Mouse (Mus musculus) lung, postnatal 4 days (tissue): ENCODE data around the gene Zfp941.
A peak's percentile ranks its signal among the peaks of the same experiment; 100 is the strongest.

Source experiments
- DNase-seq, 2 experiments: peaks; one replicate each; pipeline ENCODE4 v3.0.0; 2021

Gene Zfp941

DNA sequence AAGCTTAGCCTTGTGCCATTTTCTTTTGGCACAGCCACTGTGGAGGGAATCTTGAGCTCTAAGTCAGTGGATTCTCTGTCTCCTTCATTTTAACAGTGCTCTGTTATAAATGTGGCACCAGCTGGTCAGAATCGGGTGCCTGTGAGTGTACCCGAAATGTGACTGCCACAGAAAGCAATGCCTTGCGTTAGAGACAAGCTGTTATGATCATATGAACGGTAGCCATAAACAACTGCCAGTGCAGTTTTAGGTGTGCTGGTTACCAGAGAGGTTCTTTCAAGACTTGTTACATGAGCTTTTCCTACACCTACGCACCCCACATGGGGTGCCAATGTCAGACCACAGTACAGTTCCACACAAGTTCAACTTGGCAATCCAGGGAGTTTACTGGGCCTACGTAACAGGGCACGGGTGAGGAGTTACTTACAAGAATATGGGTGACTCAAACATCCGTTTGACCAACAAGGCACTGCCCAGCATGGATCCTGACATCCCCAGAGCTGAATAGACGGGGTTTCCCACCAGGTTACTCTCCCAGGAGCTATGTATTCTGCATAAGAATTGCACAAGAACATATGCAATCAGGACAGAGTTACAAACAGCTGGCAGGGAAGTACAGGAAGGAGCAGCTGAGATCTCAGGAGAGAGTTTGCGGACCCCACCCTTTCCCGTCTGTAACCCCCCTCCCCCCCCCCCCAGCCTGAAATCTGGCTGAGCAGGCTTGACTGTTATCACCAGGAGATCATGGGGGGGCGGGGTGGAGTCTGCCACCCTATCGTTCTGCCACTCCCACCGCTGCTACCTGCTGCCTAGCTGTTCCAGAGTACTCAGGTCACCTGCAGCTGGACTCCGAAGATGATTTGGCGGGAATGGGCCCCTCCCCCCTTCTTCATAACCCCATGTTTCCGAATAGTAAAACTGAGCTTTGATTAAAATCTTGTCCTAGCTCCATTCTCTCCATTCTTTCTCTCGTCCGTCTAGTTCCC lies 19.1 kb upstream of the Zfp941 start:
- no peak for DNase-seq

DNA sequence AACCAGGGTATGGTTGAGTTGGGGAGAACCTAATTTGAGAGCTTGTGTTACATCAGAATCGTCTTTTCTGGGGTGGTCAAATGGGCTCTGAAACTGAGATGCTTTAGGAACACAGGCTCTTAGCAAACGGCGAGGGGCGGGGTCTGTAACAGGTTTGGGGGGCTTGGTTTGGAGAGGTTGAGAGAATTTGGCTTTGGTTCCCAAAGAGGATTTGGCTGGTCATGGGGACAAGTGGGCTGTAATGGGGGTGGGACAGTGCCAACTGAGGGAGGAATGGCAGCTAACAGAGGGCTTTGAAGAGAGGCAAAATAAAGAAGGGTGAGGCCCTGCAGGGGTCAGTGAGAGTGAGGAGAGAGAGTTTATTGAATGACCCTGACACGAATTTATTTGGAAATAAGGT lies 17.6 kb upstream of the Zfp941 start:
- peak in 1 of 2 experiments; percentile 2 for DNase-seq

DNA sequence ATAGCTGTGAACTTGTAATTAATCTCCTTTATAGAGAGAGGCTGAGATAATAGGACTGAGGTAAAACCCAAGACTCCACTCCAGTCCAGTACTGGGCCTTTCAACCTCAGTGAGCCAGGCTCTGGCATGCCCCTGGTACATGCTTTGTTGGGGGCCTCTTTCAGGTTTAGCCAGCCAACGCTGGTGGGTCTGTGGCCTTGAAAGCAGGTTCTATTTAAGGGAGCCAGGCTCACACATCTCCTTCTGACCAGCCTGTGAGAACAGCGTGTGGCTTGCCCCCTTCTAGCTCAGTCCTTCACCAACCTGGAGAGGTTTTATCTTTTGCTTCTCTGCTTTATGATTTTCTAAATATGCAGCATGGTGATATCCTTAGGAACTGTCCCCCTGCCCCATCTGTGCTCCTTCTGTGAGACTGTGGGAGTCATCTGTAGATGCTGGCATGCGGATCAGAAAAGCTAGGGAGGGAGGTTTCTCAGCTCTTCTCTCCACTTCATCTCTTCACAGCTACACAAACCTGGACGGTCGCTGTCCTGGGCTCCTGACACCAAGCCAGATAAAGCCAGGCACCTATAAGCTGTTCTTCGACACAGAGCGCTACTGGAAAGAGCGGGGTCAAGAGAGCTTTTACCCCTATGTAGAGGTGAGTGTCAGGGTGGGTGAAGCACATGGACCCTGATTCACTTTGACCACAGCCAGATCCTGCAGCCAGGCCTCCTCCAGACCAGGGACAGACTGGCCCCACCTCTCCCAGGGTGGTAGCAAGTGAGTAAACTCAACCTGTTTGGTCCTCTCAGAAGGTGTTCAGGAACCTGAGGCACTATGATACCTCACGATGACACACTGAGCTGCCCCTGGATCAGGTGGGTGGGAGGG lies 14.5 kb upstream of the Zfp941 start:
- peak in 1 of 2 experiments; percentile 2 for DNase-seq

DNA sequence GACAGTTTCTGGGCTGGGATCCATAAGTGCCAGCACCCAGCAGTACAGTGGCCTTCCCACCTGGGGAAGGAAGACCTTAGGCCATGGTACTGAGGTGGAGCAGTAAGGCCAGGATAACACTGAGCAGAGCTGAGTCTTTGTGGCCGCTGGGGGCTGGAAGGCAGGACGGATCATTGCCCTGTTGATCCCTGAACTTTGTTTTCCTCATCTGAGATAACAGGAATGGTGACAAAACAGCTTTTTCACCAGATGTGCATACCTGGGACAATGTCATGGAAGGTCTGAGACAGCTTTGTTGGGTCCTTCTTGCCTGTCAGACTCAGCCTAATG lies 13.7 kb upstream of the Zfp941 start:
- no peak for DNase-seq

DNA sequence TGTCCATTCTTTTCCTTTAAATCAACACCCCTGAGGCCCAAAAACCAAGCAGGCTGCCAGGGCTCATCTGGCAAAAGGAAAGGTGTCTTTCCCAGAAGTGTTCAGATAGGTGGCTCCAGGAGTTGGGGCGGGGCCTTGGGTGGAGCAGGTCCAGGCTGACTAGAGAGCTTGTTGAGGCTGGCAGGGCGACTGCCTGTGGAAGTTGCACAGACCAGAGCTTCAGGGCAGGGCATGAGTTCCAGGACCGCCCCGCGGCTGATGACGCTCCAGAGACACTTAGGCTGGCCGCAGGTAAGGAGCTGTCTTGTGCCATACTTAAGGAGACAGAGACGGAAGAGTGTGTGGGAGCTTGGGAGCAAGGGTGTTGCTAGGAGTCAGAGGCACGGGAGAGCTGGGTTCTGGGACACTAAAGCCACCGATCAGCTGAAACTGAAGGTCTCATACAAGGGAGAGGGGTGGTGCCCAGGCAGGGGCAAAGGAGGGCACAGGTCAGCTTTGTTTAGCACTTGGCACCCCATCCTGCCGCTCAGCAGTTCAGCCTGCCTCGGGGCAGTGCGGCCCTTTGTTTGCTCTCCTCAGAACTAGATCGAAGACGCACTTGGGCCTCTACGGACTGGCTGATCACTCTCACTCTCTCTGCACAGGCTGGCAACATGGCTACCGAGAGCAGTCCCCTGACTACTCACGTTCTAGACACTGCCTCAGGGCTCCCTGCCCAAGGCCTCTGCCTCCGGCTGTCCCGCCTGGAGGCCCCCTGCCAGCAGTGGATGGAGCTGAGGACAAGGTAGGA lies 13.2 kb upstream of the Zfp941 start, which contains the start of gene Urah:
Gene Urah, plus strand, starts transcription at position 51 of the 790 bp plus-strand sequence.
- DNase-seq, result peak; percentile 36 to 68

DNA sequence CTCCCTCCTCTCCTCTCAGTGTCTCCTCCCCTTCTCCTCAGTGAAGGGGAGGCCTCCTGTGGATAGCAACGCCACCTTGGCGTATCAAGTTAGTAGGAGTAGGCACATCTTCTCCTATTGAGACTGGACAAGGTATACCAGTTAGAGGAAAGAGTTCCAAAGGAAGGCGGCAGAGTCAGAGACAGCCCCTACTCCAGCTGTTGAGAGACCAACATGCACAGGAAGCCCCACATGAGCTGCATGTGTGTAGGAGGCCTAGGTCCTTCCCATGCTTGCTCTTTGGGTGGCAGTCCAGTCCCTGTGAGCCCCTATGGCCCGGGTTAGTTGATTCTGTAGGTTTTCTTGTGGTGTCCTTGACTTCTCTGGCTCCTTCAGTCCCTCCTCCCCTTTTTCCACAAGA lies 11.4 kb upstream of the Zfp941 start:
- peak in 1 of 2 experiments; percentile 2 for DNase-seq

DNA sequence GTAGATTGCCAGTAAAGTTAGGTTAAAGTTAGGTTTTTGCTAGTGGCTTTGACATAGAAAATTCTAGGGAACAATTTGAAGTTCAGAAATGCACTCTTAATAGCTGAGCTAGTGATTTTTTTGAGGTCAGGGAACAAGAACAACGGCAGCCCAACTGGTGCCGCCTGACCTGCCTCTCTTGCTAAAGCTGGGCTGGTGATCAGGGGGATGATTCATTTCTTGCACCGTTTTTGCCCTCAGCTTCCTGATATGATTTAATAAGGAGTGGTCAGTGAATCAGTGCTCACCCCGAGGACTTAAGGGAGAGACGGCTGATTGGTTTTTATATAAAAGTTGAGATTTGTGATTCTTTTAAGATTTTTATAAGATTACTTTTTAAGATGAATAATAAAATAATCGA lies 9.5 kb upstream of the Zfp941 start:
- DNase-seq, result peak in 1 of 2 experiments; percentile 2

DNA sequence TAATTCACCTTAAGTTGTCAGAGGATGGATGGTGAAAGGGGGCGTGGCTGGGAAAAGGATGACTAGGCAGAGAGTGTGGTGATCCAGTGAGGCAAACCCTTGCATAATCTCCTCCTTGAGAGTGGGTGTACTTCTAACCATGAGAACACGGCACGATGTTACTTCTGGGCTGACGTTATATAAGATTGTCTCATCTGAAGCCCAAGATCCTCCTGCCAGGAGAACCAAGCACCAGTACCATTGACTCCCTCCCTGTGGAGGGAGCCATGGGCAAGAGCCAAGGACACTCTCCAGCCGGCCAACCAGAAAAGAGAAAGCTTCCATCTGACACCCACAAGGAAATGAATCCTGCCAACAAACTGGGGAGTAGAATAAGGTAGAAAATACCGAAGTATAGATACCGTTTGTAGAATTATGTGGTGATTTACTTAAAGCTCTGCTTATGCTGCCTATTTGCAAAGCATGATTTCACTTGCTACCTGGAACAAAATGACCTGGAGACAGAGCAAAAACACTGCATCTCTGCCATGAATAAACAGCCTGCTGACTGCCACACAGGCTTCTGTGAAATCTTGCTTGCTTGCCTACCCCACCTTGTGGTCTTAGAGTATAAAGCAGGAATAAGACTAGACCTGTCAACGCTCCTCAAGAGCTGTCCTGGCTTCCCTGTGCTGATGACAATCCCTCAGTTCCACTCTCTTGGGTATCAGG lies 6.3 kb upstream of the Zfp941 start:
- peak in 1 of 2 experiments; percentile 13 for DNase-seq

DNA sequence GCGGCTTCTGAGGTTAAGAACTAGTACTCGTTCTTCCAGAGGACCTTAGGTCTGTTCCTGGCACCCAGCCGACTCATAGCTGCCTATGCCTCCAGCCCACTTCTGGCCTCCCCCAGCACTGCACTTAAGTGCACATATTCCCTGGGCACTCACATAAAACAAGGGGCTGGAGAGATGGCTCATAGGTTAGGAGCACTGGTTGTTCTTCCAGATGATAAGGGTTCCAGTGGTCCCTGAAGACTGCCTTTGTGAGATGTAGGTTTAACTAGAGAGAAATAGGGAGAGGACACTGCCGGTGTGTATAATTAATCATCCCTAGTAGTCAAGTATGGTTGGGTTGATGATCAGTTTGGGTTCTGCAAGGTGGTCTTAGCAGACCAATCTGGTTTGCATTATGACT lies 753 bp upstream of the Zfp941 start:
- no peak for DNase-seq

DNA sequence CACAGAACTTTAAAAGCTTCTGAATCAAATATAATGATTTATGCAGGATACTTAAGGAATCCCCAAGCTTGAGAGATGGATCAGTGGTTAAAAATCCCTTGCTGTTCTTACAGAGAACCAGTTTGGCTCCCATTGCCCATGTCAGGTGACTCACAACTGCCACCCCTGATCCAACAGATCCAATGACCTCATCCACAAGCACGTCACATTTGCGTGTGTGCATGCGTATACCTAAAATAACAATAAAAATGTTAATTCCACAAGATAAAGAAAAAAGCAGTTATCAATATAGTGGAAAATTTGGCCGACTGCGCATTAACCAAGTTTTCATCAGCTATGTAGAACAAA lies 699 bp downstream of the Zfp941 start:
- DNase-seq, result no peak

DNA sequence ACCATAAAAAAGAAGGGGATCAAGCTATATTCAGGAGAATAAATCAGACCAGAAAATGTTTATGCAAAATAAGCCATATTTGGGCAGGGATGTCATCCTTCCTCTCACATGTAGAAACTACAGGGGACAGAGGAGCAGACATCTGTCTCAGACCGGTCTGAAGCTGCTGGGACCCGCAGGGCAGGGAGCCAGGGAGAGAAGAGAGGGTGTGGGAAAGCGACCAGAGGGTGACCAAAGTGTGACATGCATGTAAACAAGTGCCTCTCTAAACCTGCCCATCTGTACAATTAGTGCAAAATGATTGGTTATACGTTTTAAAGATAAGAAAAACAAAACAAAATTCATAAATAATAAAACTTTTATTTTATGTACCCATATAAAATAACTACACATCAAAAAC lies 1.8 kb downstream of the Zfp941 start:
- no peak for DNase-seq

DNA sequence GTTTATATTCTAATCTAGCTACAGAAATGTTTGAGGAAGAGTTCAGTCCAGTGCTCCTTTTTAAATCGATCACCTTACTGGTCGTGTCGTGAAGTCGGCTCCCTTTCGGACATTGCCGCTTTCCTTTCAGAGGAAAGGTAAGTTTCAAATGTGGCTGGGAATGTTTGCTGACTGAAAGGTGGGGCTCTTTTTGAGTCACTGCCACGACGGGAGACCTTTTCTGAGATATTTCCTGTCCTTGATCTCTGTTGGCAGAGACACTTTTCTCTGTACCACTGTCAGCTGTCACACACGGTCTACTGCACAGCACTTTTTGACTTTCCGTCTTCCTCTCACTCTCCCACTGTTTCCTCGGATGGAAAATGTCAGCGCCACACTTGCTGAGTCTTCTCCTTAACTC lies 9.1 kb downstream of the Zfp941 start:
- no peak for DNase-seq

DNA sequence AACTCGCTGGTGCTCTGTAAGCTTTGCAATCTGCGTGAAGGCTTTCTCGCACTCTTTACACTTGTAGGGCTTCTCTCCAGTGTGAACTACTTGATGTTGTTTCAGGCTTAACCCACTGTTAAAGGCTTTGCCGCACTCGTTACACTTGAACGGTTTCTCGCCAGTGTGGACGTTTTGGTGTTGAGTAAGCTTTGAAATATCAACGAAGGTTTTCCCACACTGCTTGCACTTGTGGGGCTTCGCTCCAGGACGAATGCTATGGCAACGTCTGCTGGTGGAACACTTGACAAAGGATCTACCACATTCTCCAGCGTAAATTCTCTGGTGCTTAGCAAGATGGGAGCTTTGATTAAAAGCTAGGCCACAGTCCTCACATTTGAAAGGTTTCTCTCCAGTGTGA lies 10.3 kb downstream of the Zfp941 start:
- no peak for DNase-seq

DNA sequence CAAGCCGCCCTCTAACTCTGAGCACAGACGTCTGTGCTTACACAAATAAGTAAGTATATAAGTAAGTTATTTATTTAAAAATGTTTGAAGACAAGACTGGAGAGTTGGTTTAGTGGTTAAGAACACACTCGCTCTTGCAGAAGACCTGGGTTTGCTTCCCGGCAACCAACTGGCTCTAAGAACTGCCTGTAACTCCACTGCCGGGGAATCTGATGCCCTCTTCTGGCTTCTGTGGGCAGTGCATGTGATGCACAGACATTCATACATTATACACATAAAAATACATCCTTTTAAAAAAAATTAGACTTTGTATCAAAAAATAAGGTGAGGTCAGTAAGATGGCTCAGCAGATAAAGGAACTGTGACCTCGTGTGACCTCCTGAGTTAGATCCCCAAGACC lies 11.5 kb downstream of the Zfp941 start:
- DNase-seq, result no peak

DNA sequence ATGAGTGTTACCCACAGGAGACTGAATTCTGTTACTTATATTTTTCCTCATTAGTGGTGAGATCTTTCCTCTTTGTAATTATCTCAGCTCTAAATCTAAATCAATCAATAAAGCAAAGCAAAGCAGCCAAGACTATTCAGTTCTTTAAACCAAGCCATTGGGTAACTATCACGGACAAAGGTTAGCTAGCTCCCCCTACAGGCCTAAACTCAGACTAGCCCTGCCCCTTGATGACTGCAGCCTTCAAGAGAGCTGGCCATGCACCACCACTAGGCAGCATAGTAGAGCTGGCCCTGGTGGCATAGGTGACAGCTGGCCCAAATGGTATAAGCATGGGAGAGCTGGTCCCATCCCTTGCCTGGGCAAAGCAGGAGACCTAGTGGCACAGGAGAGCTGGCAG lies 16.3 kb downstream of the Zfp941 start:
- DNase-seq, result peak; percentile 32 to 45

DNA sequence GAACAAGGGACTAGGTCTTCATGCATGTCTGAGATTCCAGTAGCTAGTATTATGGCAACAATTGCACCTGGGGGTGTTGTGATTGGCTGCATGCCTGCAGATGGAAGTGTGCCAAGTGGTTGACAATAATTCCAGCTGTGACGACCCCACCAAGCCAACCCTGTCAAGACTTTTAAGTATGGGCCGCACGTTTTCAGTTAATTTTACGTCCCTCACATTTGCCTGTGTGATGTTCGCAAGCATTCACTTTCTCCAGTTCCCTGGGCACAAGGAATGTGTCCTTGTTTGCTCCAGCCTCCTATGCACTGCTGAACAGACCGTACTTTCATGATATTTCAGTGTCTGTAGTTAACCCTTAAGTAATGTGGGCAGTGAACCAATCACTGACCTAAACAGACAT lies 19.3 kb downstream of the Zfp941 start:
- DNase-seq, result no peak

DNA sequence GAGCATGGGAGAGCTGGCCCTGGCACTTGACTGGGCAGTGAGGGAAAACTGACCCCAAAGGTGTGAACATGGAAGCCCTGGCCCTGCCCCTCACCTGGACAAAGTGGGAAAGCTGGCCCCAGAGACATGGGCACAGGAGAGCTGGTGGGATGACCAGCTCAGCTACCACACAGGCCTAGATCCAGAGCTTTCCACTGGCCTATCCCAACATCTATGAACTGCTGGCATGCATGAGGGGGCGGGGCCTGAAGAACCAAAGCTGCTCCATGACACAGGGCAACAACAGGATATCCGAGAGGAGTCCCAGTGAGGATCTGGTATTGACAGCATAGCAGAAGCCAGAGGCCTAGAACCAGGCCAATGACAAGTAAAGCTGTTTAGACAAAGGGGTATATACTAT lies 23.8 kb downstream of the Zfp941 start:
- DNase-seq, result no peak

DNA sequence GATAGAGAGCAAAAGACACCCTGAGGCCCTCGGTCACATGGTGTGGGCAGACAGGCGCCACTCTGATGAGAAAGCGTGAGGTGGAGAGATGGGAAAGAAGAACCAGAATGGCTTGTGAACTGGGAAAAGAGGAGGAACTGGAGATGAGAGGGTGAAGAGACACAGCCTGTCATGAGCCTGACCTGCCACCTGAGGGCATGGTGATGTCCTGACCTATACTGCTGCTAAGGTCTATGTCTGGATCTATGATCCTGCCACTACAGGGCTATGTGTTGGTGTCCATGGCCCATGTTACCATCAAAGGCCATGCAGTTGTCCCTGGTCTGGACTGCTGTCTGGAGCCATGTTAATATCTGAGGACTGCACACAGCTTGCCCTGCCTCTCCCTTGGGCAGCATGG lies 24.4 kb downstream of the Zfp941 start:
- DNase-seq, result no peak

DNA sequence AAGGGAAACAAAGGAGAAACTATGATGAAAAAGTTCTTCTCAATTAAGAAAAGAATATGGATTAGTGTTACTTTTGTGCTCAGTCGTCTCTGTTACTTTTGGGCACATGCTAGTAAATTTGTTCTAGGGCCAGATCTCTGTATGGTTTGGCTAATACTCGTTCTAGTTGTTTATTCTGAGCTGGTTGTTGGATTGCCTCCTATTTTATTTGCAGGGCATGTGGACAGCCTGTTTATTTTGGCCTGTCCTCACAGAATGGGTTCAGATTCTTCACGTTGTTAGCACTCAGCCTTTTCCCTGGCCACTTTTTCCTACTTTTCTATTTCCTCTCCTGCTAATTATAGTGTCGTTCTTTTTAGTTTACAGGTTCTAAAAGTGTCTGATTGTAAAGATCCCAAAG lies 28.4 kb downstream of the Zfp941 start:
- DNase-seq, result no peak

DNA sequence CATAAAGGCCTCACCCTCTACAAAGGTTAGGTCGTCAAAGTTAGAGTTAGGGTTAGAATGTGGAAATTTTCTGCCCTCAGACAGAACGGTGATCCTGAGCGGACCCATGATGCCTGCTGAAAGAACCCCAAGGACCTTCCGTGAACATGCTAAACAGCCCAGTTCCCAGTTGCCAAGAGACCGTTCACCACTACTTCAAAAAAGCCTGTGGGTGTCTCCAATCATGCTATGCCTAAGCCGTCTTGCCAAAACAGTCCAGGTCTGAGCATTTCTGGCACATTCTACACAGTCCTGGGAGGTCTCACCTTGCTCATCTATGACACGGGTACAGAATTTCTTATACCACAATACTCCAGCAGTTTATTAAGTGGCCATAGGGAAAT lies 33.9 kb downstream of the Zfp941 start:
- DNase-seq, result no peak

DNA sequence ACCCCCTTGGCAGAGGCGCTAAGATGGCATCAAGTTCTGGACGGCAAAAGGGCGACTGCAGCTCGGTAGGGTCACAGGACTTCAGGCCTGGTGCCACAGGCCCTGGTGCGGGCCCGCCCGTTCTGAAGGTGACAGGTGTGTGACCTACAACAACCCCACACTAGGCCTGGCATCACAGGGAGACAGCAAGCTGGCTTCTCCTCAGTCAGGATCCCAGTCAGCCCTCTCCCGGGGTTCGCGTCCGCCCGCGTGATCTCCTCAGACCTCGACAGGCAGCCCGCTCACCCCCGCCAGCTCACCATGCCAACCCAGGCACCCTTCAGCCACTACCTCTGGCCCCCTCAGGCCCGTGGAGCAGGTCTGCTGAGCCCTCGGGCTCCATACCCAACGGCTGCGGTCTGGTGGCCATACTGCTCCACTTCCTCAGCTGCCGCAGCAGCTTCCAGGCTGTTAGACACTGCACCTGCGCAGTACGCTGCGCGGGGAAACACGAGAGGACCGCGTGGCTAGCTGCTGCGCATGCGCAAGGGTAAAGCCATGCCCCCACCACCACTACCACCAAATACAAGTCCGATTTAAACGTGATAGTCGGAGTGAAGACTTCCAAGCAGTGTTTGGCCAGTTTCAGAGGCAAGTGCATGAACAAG lies 34.4 kb downstream of the Zfp941 start, which contains the start of gene Syce1:
Gene Syce1, minus strand, starts transcription at position 447 of the 647 bp plus-strand sequence.
- no peak for DNase-seq

DNA sequence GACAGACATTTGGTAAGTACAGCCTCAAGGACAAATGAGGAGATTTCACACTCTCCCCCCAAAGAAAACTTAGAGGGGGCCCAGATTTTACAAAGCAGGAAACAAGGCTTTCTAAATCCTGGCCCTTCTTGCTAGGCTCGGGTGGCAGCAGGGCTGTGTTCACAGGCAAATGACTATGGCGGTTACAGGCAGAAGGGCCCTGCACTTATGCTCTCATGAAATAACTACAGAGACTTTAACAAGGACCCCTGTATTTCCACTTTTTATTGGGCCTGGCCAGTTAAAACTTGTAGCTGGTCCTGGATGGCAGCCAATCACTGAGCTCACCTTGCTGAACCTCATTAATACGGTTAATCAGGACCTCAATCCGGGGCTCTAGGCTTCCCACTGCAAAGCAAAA lies 41.4 kb downstream of the Zfp941 start:
- no peak for DNase-seq
